Mouse (Mus musculus) lung, embryonic 15.5 days (tissue): ENCODE results near the gene Prdx4. TPM values are rescaled to one million over a fixed set of nuclear protein-coding genes. Genes with fewer than 3 reads are reported as not detected.

Source experiments
- polyA plus RNA-seq: library from polyadenylated mRNA; unstranded; fragments of >200 nt; fragmentation: Nextera tagmentation; extraction: Ambion mirVana; gene quantifications from 2 replicates; pipeline ENCODE4 v1.2.1, GENCODE M21; 2015

The Prdx4 gene
- polyA plus RNA-seq, 1 experiment from 2014 or later: 373 TPM

Other genes with a start within 250 kb of the Prdx4 start
- gene Magea2, start 247.1 kb downstream of the Prdx4 start, polyA plus RNA-seq: not detected in 2 replicates
- not detected in 2 replicates for gene Cldn34b2, start 212.3 kb downstream of the Prdx4 start, polyA plus RNA-seq
- gene Sat1, start 124.3 kb downstream of the Prdx4 start, polyA plus RNA-seq: 139 and 145 TPM in 2 replicates
- gene Acot9, start 78.3 kb downstream of the Prdx4 start, polyA plus RNA-seq: 49.5 and 52.1 TPM in 2 replicates